Mouse (Mus musculus) CH12.LX (cell line): Measurements from ENCODE around the gene Papola. TPM values are rescaled to one million over a fixed set of nuclear protein-coding genes. Genes with fewer than 3 reads are reported as not detected.

ENCODE experiments used
- DNase-seq: peaks from one replicate; pipeline ENCODE4 v3.0.0-alpha.2; 2013; ENCODE audit errors: extremely low read depth
- H3K27ac ChIP-seq: 2 replicates; pipeline ENCODE4 v1.5.1; 2012; ENCODE audit warnings: low read depth, mild to moderate bottlenecking, control low read depth, moderate library complexity; ENCODE audit not compliant: insufficient read depth
- H3K27me3 ChIP-seq: replicated peaks from 2 replicates; pipeline ENCODE3; 2012; ENCODE audit warnings: inconsistent platforms
- H3K36me3 ChIP-seq, 2 experiments: replicated peaks in 1 of 2; 2 replicates each; pipeline versions ENCODE3 to v1.6.1; 2012; ENCODE audit warnings: inconsistent platforms in 1 of 2, low read length in 1 of 2, mild to moderate bottlenecking in 1 of 2, mixed read lengths in 1 of 2, moderate library complexity in 1 of 2; ENCODE audit not compliant: control insufficient read depth in 1 of 2, insufficient read depth in 1 of 2
- H3K4me1 ChIP-seq, 2 experiments: 2 replicates each; pipeline ENCODE4 v1.6.1; 2012; ENCODE audit warnings: inconsistent platforms in 1 of 2, moderate library complexity in 1 of 2; ENCODE audit not compliant: insufficient read depth in 2 of 2, control insufficient read depth in 1 of 2
- H3K4me2 ChIP-seq: 2 replicates; pipeline ENCODE4 v1.6.1; 2012; ENCODE audit warnings: low read depth, mild to moderate bottlenecking, control low read depth; ENCODE audit not compliant: poor library complexity, insufficient read depth, severe bottlenecking
- H3K4me3 ChIP-seq, 3 experiments: fragments of 150-350 bp in 1 of 3; sonication (generic) in 1 of 3; replicated peaks in 1 of 3; 2 replicates each; pipeline versions ENCODE3 to v1.5.1; 2011 to 2012; ENCODE audit warnings: low read depth in 2 of 3, low read length in 2 of 3, mild to moderate bottlenecking in 2 of 3, moderate library complexity in 2 of 3, control low read depth in 1 of 3, improper control_type of control experiment in 1 of 3, inconsistent platforms in 1 of 3, mixed read lengths in 1 of 3; ENCODE audit not compliant: poor library complexity in 1 of 3
- H3K79me2 ChIP-seq: replicated peaks from 2 replicates; pipeline ENCODE4 v1.6.1; 2012; ENCODE audit warnings: mild to moderate bottlenecking, moderate library complexity; ENCODE audit not compliant: control insufficient read depth, poor library complexity, insufficient read depth, severe bottlenecking; ENCODE audit errors: extremely low read depth
- H3K9ac ChIP-seq: 2 replicates; pipeline ENCODE4 v1.6.1; 2012; ENCODE audit warnings: low read depth, mild to moderate bottlenecking, control low read depth, moderate library complexity; ENCODE audit not compliant: insufficient read depth
- H3K9me3 ChIP-seq: replicated peaks from 2 replicates; pipeline ENCODE3; 2012; ENCODE audit warnings: low read length, inconsistent platforms, mixed read lengths
- BHLHE40 ChIP-seq: IDR thresholded peaks from 2 replicates; pipeline ENCODE4 v1.6.1; 2011; ENCODE audit warnings: mild to moderate bottlenecking, low read depth, low read length, improper control_type of control experiment
- CHD1 ChIP-seq: IDR thresholded peaks from 2 replicates; pipeline ENCODE4 v1.6.1; 2012; ENCODE audit warnings: low read depth, low read length, improper control_type of control experiment, inconsistent platforms
- CHD2 ChIP-seq: IDR thresholded peaks from 2 replicates; pipeline ENCODE4 v1.6.1; 2011; ENCODE audit warnings: low read length, improper control_type of control experiment
- E2F4 ChIP-seq: IDR thresholded peaks from 2 replicates; pipeline ENCODE4 v1.6.1; 2011; ENCODE audit warnings: low read depth, low read length, improper control_type of control experiment; ENCODE audit not compliant: insufficient replicate concordance
- ELF1 ChIP-seq: IDR thresholded peaks from 2 replicates; pipeline ENCODE4 v1.6.1; 2014; ENCODE audit warnings: low read depth, mild to moderate bottlenecking, inconsistent platforms, low read length, improper control_type of control experiment
- ETS1 ChIP-seq: conservative IDR thresholded peaks from 2 replicates; pipeline ENCODE4 v1.6.1; 2012; ENCODE audit warnings: low read depth, mild to moderate bottlenecking, inconsistent platforms, low read length, improper control_type of control experiment, moderate library complexity
- HCFC1 ChIP-seq: IDR thresholded peaks from 2 replicates; pipeline ENCODE4 v1.6.1; 2012; ENCODE audit warnings: low read depth, mild to moderate bottlenecking, inconsistent platforms, low read length, improper control_type of control experiment
- JUN ChIP-seq: IDR thresholded peaks from 2 replicates; pipeline ENCODE4 v1.6.1; 2011; ENCODE audit warnings: low read depth, mild to moderate bottlenecking, low read length, improper control_type of control experiment, moderate library complexity; ENCODE audit not compliant: insufficient read depth
- JUND ChIP-seq: conservative IDR thresholded peaks from 2 replicates; pipeline ENCODE4 v1.6.1; 2011; ENCODE audit warnings: low read depth, low read length, improper control_type of control experiment
- KAT2A ChIP-seq: IDR thresholded peaks from 2 replicates; pipeline ENCODE4 v1.6.1; 2012; ENCODE audit warnings: low read length, improper control_type of control experiment, inconsistent platforms; ENCODE audit not compliant: insufficient replicate concordance
- MAFK ChIP-seq: IDR thresholded peaks from 2 replicates; pipeline ENCODE4 v1.6.1; 2011; ENCODE audit warnings: low read length, improper control_type of control experiment; ENCODE audit not compliant: insufficient replicate concordance
- MXI1 ChIP-seq: IDR thresholded peaks from 2 replicates; pipeline ENCODE4 v1.6.1; 2011; ENCODE audit warnings: mild to moderate bottlenecking, low read depth, low read length, improper control_type of control experiment
- MYC ChIP-seq: IDR thresholded peaks from 2 replicates; pipeline ENCODE4 v1.6.1; 2011; ENCODE audit warnings: low read depth, mild to moderate bottlenecking, improper control_type of control experiment, low read length
- POLR2A ChIP-seq: IDR thresholded peaks from 2 replicates; pipeline ENCODE4 v1.6.1; 2011; ENCODE audit warnings: low read depth, mild to moderate bottlenecking, improper control_type of control experiment, low read length
- RAD21 ChIP-seq: IDR thresholded peaks from 2 replicates; pipeline ENCODE4 v1.6.1; 2011; ENCODE audit warnings: low read depth, mild to moderate bottlenecking, low read length, improper control_type of control experiment, moderate library complexity
- RCOR1 ChIP-seq: conservative IDR thresholded peaks from 2 replicates; pipeline ENCODE4 v1.6.1; 2012; ENCODE audit warnings: low read depth, mild to moderate bottlenecking, inconsistent platforms, low read length, improper control_type of control experiment
- SIN3A ChIP-seq: IDR thresholded peaks from 2 replicates; pipeline ENCODE4 v1.6.1; 2012; ENCODE audit warnings: low read length, improper control_type of control experiment, inconsistent platforms
- TBP ChIP-seq: conservative IDR thresholded peaks from 2 replicates; pipeline ENCODE4 v1.6.1; 2011; ENCODE audit warnings: low read depth, low read length, improper control_type of control experiment
- UBTF ChIP-seq: IDR thresholded peaks from 2 replicates; pipeline ENCODE4 v1.6.1; 2012; ENCODE audit warnings: low read depth, mild to moderate bottlenecking, inconsistent platforms, low read length, improper control_type of control experiment, moderate library complexity
- USF1 ChIP-seq: IDR thresholded peaks from 2 replicates; pipeline ENCODE4 v1.6.1; 2014; ENCODE audit warnings: low read depth, mild to moderate bottlenecking, inconsistent platforms, low read length, improper control_type of control experiment
- ZC3H11A ChIP-seq: IDR thresholded peaks from 2 replicates; pipeline ENCODE4 v1.6.1; 2012; ENCODE audit warnings: low read depth, mild to moderate bottlenecking, inconsistent platforms, low read length, improper control_type of control experiment
- ZKSCAN1 ChIP-seq: IDR thresholded peaks from 2 replicates; pipeline ENCODE4 v1.6.1; 2012; ENCODE audit warnings: low read depth, inconsistent platforms, low read length, improper control_type of control experiment, borderline replicate concordance
- ZNF384 ChIP-seq: IDR thresholded peaks from 2 replicates; pipeline ENCODE4 v1.6.1; 2012; ENCODE audit warnings: low read depth, low read length, improper control_type of control experiment, inconsistent platforms
- dilution Hi-C: fragments of 300-500 bp; cut with MboI; formaldehyde crosslinking; loops from 2 replicates; pipeline ENCODE4 v1.14.3; 2020; ENCODE audit warnings: low sequenced_read_pairs; ENCODE audit not compliant: extremely low pct_unique_long_range_greater_than_20kb, extremely low pct_ligation_motif_present
- in situ Hi-C: fragments of 300-500 bp; cut with MboI; formaldehyde crosslinking; loops from 3 replicates; pipeline ENCODE4 v1.14.3; 2019; ENCODE audit warnings: low sequenced_read_pairs, low pct_ligation_motif_present, low pct_unique_long_range_greater_than_20kb, mixed read lengths
- polyA plus RNA-seq: library from polyadenylated mRNA; unstranded; fragments of >175 nt; gene quantifications from 2 replicates; pipeline ENCODE4 v1.2.1, GENCODE M21; 2012; ENCODE audit warnings: low read depth; ENCODE audit not compliant: insufficient read length
- total RNA-seq, 2 experiments: library from RNA; depleted of rRNA; stranded (reverse); fragments of 300-350 nt in 1 of 2; fragments of >200 nt in 1 of 2; gene quantifications; 2 replicates each; pipeline ENCODE4 v1.2.3; 2012 to 2014

Gene Papola
- total and polyA plus RNA-seq, 3 experiments = 100.0 to 150 (median 111) TPM

DNA sequence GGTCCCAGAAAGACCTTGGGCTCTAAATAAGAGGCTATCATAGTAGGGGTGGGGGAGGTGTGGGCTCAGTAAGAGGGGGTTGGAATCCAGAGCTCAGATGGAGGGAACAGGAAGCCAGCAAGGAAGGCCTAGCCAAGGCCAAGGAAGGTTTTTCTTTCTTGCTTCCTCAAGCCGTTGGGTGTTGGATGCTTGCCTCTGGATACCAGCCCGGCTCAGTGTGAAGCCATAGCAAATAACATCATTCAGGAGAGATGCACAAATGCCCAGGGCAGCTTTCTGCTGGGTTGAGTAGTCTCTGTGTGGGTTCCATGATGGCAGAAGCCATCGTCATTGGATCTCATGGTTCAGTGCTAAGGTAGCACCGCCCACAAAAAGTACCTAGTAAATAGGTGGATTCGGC, 94.3 kb downstream of the Papola start:
- TF ChIP-seq JUN (no peak), BHLHE40 (no peak), CHD2 (no peak), ELF1 (no peak), MYC (no peak), KAT2A (no peak), ZNF384 (no peak), HCFC1 (no peak), ZKSCAN1 (no peak), JUND (no peak), ETS1 (no peak), MXI1 (no peak), TBP (no peak), POLR2A (no peak), ZC3H11A (no peak), CHD1 (no peak), UBTF (no peak)
- no peak for DNase-seq
- no peak overlapping the region for H3K27ac ChIP-seq
- no peak overlapping the region for H3K4me2 ChIP-seq
- no peaks in the 10 kb centered on the region for H3K79me2 ChIP-seq
- H3K36me3 ChIP-seq = no peaks in the 10 kb centered on the region
- peaks cover 1% of the 10 kb centered on the region for H3K27me3 ChIP-seq
- dilution Hi-C loops = no loop called here
- H3K9ac ChIP-seq = no peak overlapping the region
- in situ Hi-C loops = no loop called here
- H3K4me1 ChIP-seq = peaks cover 0 to 14% of the 10 kb centered on the region in 2 experiments; a peak in 2 of 4 replicates
- no peak overlapping the region for H3K4me3 ChIP-seq
- no peaks in the 10 kb centered on the region for H3K9me3 ChIP-seq

DNA sequence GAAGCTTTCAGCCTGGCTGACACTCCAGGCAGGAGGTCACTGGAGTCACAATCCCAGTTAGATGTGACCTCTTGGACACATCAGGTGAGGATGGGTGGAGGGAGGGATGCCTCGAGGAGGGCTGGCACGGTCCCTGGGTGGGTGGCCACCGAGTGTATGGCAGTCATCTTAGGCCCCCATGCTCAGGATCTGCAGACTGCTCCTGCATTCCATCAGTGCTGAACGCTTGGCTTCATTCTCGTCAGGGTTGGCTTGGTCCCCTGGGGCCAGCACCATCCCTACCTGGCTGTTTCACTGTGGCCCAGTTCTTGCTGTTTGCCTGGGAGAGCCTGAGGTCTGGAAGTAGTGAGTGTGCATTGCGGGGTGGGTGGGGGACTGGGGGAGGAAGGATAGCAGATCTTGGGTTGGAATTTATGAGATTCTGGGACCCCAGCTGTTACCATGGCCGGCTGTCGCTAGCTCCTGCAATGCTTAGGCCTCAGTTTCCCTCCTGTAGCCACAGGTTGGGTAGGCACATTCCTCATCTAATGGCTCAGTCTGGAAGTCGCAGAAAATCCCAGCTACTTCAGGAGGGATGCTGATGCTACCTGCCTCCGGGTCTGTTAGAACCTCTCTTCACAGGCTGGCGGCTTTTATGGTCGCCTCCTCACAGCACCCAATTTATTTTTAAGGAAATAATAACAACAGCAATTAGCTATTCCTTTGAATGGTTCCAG, 99.5 kb downstream of the Papola start:
- dilution Hi-C loops (no loop called here), in situ Hi-C loops (no loop called here)
- H3K4me3 ChIP-seq = no peak overlapping the region
- H3K27me3 ChIP-seq = peaks cover 3% of the 10 kb centered on the region
- no peaks in the 10 kb centered on the region for H3K79me2 ChIP-seq
- DNase-seq = no peak
- H3K4me1 ChIP-seq = no peaks in the 10 kb centered on the region
- TF ChIP-seq ZNF384 = no peak
- no peak for TF ChIP-seq MXI1
- no peak for TF ChIP-seq MAFK
- TF ChIP-seq BHLHE40 = no peak
- TF ChIP-seq SIN3A = no peak
- no peak for TF ChIP-seq ZC3H11A
- no peak for TF ChIP-seq UBTF
- no peak for TF ChIP-seq RAD21
- TF ChIP-seq E2F4 = no peak
- no peak for TF ChIP-seq HCFC1
- no peak for TF ChIP-seq USF1
- no peak for TF ChIP-seq ETS1
- TF ChIP-seq RCOR1 = no peak
- H3K9ac ChIP-seq = no peak overlapping the region
- H3K27ac ChIP-seq = no peak overlapping the region
- no peaks in the 10 kb centered on the region for H3K36me3 ChIP-seq
- H3K4me2 ChIP-seq = no peak overlapping the region
- H3K9me3 ChIP-seq = no peaks in the 10 kb centered on the region
